Mouse (Mus musculus) forebrain, embryonic 16.5 days (tissue): ENCODE measurements at regions not wholly inside any gene's neighbourhood (a gene's known extent, or its start where the extent isn't known, plus 50 kb on each side); places are given as distances from the start of the nearest gene placed in this dataset.

Experiments
- ATAC-seq: fragments of 200-750 bp; cut with Nextera tagmentation; 2 replicates; pipeline ENCODE4 v1.8.0; 2017; ENCODE audit warnings: mild to moderate bottlenecking, moderate library complexity
- H3K27ac ChIP-seq: fragments of 300-500 bp; sonication (generic); 2 replicates; pipeline ENCODE4 v1.5.1; 2014; ENCODE audit warnings: low read length, control low read depth
- H3K27me3 ChIP-seq: fragments of 300-500 bp; sonication (generic); replicated peaks from 2 replicates; pipeline ENCODE4 v1.6.1; 2014; ENCODE audit warnings: low read length; ENCODE audit not compliant: control insufficient read depth, insufficient read depth
- H3K36me3 ChIP-seq: fragments of 300-500 bp; sonication (generic); 2 replicates; pipeline ENCODE4 v1.6.1; 2014; ENCODE audit not compliant: control insufficient read depth, insufficient read depth
- H3K4me1 ChIP-seq: fragments of 300-500 bp; sonication (generic); replicated peaks from 2 replicates; pipeline ENCODE4 v1.6.1; 2014; ENCODE audit warnings: low read length; ENCODE audit not compliant: control insufficient read depth, insufficient read depth
- H3K4me2 ChIP-seq: fragments of 300-500 bp; sonication (generic); 2 replicates; pipeline ENCODE4 v1.6.1; 2014; ENCODE audit warnings: mild to moderate bottlenecking, low read length, control low read depth
- H3K4me3 ChIP-seq: fragments of 300-500 bp; sonication (generic); replicated peaks from 2 replicates; pipeline ENCODE4 v1.5.1; 2014; ENCODE audit warnings: mild to moderate bottlenecking, low read length, control low read depth
- H3K9ac ChIP-seq: fragments of 300-500 bp; sonication (generic); replicated peaks from 2 replicates; pipeline ENCODE4 v1.6.1; 2014; ENCODE audit warnings: low read depth, low read length, control low read depth
- H3K9me3 ChIP-seq: fragments of 300-500 bp; sonication (generic); 2 replicates; pipeline ENCODE4 v1.6.1; 2016; ENCODE audit warnings: low read length; ENCODE audit not compliant: control insufficient read depth
- WGBS: fragments of 180-500 bp; shearing (Covaris S2); extraction: QIAGEN DNeasy Blood & Tissue Kit; methylation state at CpG from one replicate; pipeline ENCODE4 v1.1.7; 2014; 5-methylcytosine and 5-hydroxymethylcytosine counted together

DNA sequence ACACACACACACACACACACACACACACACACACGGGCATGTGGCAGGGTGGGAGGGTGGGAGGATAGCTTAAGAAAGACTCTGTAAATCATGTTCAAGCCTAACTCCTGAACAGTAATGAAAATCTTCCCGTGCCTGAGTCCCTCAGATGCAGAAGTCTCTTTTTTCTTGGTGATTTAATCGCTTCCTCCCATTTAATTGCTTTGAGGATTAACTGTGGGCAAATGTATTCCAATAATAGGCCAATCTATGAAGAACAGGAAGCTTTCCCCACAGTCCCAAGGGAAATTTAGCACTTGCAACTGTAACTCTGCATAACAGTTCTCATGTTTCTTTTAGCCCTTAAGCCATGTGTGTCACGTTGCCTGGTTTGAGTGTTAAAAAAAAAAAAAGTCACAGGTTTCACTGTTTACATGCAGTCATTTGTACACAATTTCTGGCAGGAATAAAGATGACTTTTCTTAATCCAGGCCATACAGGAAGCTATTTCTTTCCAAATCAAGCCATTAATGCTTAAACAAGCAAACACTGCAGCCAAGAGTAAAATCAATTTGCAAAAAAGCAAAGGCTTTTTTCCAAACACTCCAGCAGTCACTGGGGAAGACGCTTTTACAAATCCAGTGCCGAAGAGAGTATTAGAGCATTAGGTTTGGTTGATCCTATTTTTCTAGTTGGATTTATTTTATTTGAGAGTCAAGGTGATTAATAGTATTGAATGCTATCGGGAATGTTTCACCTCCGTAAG is 370.8 kb upstream of the Atp2b1 start:
- H3K4me2 ChIP-seq, result no peak overlapping the region

DNA sequence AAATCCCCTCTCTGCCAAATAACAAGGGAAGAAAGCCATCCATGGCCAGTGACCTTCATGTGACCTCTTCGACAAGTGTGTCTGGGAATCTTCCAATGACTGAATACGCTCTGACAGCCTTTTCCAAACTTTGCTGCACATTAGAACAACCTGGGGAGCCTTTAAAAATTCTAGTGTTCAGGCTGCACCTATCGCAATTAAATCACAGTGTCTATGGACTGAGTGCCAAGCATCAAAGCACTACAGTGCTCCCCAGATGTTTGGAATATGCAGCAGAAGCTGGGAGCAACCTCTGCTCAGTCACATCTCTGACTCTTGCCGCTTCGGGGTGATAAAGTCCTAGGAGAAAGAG is 370.2 kb upstream of the Atp2b1 start:
- Histone ChIP-seq H3K4me3 (no peak overlapping the region), H3K27ac (no peak overlapping the region), H3K4me2 (no peak overlapping the region), H3K9me3 (no peaks in the 10 kb centered on the region), H3K36me3 (no peaks in the 10 kb centered on the region), H3K9ac (no peak overlapping the region), H3K4me1 (no peaks in the 10 kb centered on the region), H3K27me3 (no peaks in the 10 kb centered on the region)
- ATAC-seq, result no peak
- 61% methylated on average over 5 of the region's 5 CpGs for WGBS

More for the DNA sequence above, 370.8 kb upstream of the Atp2b1 start:
- Histone ChIP-seq H3K9ac (no peak overlapping the region), H3K4me3 (no peak overlapping the region), H3K4me1 (no peaks in the 10 kb centered on the region), H3K27ac (no peak overlapping the region; the same call in 1 of the 2 replicates), H3K27me3 (no peaks in the 10 kb centered on the region), H3K36me3 (no peaks in the 10 kb centered on the region), H3K9me3 (no peaks in the 10 kb centered on the region)
- WGBS, result 22% methylated on average over 8 of the region's 8 CpGs
- no peak; the same call in 1 of the 2 replicates for ATAC-seq

DNA sequence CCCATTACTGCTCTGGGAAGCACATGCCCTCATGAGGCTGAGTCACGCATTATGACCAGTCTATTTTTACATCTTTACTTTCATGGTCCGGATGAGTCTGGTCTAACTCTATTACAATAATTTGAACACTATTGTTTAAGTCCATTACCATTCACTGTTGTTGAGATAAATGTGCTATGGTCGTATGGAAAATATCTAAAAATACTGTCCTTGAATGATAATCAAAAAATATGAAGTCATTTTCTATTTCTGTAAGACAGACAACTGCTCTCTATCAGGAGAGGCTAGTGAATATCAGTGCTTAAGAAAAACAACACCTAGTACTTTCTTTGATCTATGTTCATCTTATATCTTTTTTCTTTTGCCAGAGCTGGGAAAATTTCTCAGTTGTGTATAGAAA is 359.6 kb upstream of the Atp2b1 start:
- H3K4me3 ChIP-seq, result no peak overlapping the region
- H3K4me2 ChIP-seq, result no peak overlapping the region
- H3K9me3 ChIP-seq, result no peaks in the 10 kb centered on the region
- 90% methylated on average over 3 of the region's 3 CpGs for WGBS
- H3K9ac ChIP-seq, result no peak overlapping the region
- no peak for ATAC-seq
- no peaks in the 10 kb centered on the region for H3K36me3 ChIP-seq
- H3K27me3 ChIP-seq, result no peaks in the 10 kb centered on the region
- H3K4me1 ChIP-seq, result no peaks in the 10 kb centered on the region
- H3K27ac ChIP-seq, result no peak overlapping the region

DNA sequence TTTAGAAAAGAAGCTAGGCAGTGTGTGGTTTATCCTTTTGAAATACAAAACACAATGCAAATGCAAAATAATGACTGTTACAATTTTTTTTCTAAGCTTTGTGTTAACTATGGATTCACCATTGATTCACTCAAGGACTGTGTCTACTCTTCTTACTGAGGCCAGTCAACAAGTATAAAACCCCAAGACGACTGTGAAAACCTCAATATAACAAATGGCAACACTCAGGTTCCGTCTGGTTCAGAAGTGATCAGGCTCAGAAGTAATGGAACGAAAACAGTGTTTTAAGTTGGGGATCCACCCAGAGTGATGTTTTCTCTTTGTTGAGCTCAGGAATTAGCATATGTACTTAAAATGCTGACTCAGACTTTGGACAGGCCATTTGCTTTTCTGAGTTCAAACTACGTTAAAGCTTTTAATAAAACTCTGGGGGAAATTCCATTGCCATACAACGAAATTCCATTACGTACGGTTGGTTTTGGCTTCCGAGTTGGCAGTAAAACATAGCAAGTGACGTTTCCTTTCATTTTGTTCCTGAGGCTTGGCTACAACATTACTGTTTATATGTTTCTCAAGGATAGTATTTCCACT is 356.6 kb upstream of the Atp2b1 start:
- no peaks in the 10 kb centered on the region for H3K27me3 ChIP-seq
- no peak for ATAC-seq

DNA sequence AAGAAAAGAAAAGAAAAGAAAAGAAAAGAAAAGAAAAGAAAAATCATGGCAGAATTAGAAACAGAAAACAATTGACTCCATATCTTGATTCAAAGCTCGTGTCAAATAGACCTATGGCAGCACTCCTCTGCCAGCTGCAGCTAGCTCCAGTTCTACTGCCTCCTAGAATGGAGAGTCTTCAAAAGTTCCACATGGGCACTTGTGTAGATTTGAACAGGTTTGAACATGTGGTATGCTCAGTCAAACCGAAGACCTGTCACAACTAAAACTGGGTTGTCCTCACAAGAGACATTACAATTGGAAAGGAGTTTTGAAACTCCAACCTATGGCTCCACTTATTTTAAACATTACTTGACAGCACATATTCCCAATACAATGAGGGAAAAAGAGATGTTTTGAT is 355.6 kb upstream of the Atp2b1 start:
- no peak overlapping the region for H3K27ac ChIP-seq
- H3K4me1 ChIP-seq, result no peaks in the 10 kb centered on the region
- ATAC-seq, result no peak
- H3K9me3 ChIP-seq, result no peaks in the 10 kb centered on the region
- H3K9ac ChIP-seq, result no peak overlapping the region
- no peaks in the 10 kb centered on the region for H3K36me3 ChIP-seq
- no peak overlapping the region for H3K4me3 ChIP-seq
- no peaks in the 10 kb centered on the region for H3K27me3 ChIP-seq
- no peak overlapping the region for H3K4me2 ChIP-seq
- WGBS, result 85% methylated on average over 2 of the region's 2 CpGs

More for the DNA sequence above, 356.6 kb upstream of the Atp2b1 start:
- Histone ChIP-seq H3K36me3 (no peaks in the 10 kb centered on the region), H3K4me3 (no peak overlapping the region), H3K4me1 (no peaks in the 10 kb centered on the region), H3K9me3 (no peaks in the 10 kb centered on the region), H3K27ac (no peak overlapping the region), H3K4me2 (no peak overlapping the region), H3K9ac (no peak overlapping the region)
- WGBS, result 83% methylated on average over 9 of the region's 9 CpGs

DNA sequence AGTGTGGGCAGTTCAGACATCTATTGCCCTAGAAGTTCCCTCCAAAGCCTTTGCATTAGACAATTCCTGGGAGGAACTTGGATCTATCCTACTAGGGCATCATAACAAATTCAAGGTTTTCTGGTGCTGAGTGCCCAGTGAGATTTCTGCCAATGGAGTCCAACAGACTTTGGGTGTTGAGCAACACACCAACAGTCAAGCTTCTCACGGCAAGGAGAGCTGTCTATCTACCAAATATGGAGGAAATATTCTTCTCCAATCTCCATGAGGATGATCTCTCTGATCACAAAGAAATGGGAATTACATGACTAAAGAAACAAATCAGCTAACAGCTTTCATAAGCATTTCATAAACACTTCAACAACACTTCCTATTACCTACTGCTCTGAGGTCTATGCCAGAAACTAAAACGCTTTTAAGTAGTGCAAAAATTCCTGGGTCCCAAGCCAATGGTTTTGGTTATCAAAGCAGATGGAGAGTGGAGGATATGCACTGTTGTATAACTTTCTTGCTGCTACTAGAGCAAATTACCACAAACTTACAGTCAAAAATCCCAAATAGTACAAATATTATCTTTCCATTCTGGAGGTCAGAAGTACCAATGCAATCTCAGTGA is 351.8 kb upstream of the Atp2b1 start:
- ATAC-seq, result no peak
- no peaks in the 10 kb centered on the region for H3K27me3 ChIP-seq
- H3K27ac ChIP-seq, result no peak overlapping the region
- no peak overlapping the region for H3K4me3 ChIP-seq
- H3K36me3 ChIP-seq, result no peaks in the 10 kb centered on the region
- H3K9me3 ChIP-seq, result no peaks in the 10 kb centered on the region
- no peak overlapping the region for H3K9ac ChIP-seq
- 77% methylated on average over 2 of the region's 2 CpGs for WGBS
- no peak overlapping the region for H3K4me2 ChIP-seq
- no peaks in the 10 kb centered on the region for H3K4me1 ChIP-seq

DNA sequence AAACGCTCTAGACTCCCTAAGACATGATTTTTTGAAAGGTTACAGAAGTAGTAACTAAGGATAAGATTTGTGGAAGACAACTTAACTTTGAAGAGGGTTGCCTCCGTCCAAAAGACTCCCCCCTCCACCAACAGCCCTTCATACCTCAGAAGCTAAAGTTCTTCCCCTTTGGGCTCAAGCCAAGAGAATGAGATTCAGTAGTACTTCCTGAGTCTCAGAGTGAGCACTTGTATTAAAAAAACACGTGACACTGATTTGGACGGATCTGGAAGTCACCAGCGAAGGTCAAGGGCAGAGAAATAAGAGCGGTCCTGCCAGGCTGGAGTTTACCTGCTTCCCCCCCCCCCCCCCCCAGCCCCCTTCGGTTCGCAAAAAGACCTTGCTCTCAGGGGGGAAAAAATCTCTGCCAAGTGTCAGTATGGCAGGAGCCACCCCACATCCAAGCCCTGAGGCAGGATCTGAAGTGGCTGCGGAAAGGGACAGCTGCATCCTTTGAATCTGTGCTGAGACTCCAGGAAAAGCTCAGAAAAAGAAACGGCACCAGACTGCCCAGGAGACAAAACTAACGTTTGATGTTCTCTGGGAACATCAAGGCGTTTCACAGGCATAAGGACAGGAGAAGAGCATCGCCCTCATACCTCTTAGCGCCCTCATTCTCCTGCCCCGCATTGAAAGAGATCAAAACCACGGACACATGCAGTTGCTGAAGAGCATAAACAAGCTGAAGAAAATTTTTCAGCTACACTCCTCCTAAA is 341.2 kb upstream of the Atp2b1 start:
- no peak overlapping the region for H3K4me3 ChIP-seq
- H3K27me3 ChIP-seq, result no peaks in the 10 kb centered on the region
- WGBS, result 75% methylated on average over 15 of the region's 16 CpGs
- H3K4me1 ChIP-seq, result no peaks in the 10 kb centered on the region
- H3K27ac ChIP-seq, result no peak overlapping the region
- H3K4me2 ChIP-seq, result no peak overlapping the region
- H3K36me3 ChIP-seq, result no peaks in the 10 kb centered on the region
- no peak for ATAC-seq
- no peak overlapping the region for H3K9ac ChIP-seq
- no peaks in the 10 kb centered on the region for H3K9me3 ChIP-seq

DNA sequence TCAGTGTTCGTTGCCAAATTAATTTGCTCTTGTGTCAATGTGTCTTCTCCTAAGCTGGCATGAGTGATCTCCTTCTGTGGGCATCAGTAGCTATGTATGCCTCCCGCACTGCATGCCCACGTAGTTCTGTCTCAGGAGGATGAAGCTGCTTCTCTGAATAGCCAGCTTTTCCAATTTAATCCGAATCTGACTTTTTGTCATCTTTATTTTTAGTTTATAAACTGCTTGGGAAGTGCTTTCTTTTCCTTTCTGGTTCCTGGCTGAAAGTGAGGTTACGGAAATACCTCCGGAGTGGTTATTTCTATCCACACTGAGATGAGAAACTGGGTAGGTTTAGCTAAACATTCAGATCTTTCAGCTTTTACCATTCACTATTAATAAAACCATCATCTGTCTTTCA is 337.2 kb upstream of the Atp2b1 start:
- ATAC-seq, result no peak
- no peak overlapping the region for H3K4me3 ChIP-seq
- H3K27me3 ChIP-seq, result no peaks in the 10 kb centered on the region
- H3K4me2 ChIP-seq, result no peak overlapping the region
- H3K9ac ChIP-seq, result no peak overlapping the region
- no peaks in the 10 kb centered on the region for H3K4me1 ChIP-seq
- H3K36me3 ChIP-seq, result no peaks in the 10 kb centered on the region
- H3K9me3 ChIP-seq, result no peaks in the 10 kb centered on the region
- no peak overlapping the region for H3K27ac ChIP-seq
- 81% methylated on average over 6 of the region's 6 CpGs for WGBS

DNA sequence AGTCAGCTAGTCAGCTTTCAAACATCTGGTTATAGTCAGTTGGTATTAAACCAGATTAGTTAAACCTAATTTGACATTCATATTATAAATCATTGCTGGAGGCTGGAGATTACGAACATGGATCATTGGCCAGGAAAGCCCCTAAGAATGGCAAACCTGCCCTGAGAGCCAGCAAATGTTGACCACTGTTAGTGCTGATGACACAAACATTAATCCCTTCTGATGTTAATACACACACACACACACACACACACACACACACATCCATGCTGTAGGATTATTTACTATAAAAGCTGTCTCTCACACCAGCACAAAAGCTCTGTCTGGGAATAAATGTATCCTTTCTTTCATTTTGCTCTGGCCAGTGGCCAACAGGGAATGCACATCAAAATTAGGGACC is 329.4 kb upstream of the Atp2b1 start:
- ATAC-seq, result no peak
- no peaks in the 10 kb centered on the region for H3K36me3 ChIP-seq
- 72% methylated on average over 1 of the region's 1 CpGs for whole genome bisulfite sequencing
- no peaks in the 10 kb centered on the region for H3K4me1 ChIP-seq
- H3K9ac ChIP-seq, result no peak overlapping the region
- H3K27ac ChIP-seq, result no peak overlapping the region
- no peak overlapping the region for H3K4me3 ChIP-seq
- H3K4me2 ChIP-seq, result no peak overlapping the region
- H3K9me3 ChIP-seq, result no peaks in the 10 kb centered on the region
- H3K27me3 ChIP-seq, result no peaks in the 10 kb centered on the region
